Mouse (Mus musculus): ENCODE measurements around the gene Gm11172. TPM values are rescaled to one million over a fixed set of nuclear protein-coding genes. Genes with fewer than 3 reads are reported as not detected.
"Not testable (repeated sequence)": the region's sequence is repeated elsewhere in the genome, so short reads cannot be mapped to it uniquely, and the experiment has no call there.

Gene Gm11172
- polyA plus RNA-seq, 1 experiment, result not detected

GRCm38 (mm10) chr16:10790702-10791101, 22.0 kb upstream of the Gm11172 start, which contains the start of gene Prm3:
TSS of gene Prm3 (minus strand) at chr16:10790914.
- Histone ChIP-seq H3K4me1 (ENCODE audit: control insufficient read depth) (peaks cover 11% of the 10 kb centered on the region), H3K36me3 (ENCODE audit: control insufficient read depth) (no peaks in the 10 kb centered on the region), H3K27me3 (ENCODE audit: control insufficient read depth) (peaks cover 16% of the 10 kb centered on the region), H3K9me3 (ENCODE audit: control insufficient read depth, low read length) (no peaks in the 10 kb centered on the region), H3K4me3 (replicated peaks) (no peak within 1 kb of the TSS)
- TF ChIP-seq TAL1 (IDR thresholded peaks at IDR 0.05; ENCODE audit: low read length) (no peak), GATA1 (IDR thresholded peaks at IDR 0.05; ENCODE audit: low read length) (no peak)

- Histone ChIP-seq H3K4me1 (ENCODE audit: control insufficient read depth) (no peaks in the 10 kb centered on the region), H3K4me3 (replicated peaks) (no peak within 1 kb of the TSS), H3K27me3 (ENCODE audit: control insufficient read depth) (peaks cover 26% of the 10 kb centered on the region), H3K36me3 (ENCODE audit: control insufficient read depth) (no peaks in the 10 kb centered on the region), H3K9me3 (ENCODE audit: control insufficient read depth, low read length) (no peaks in the 10 kb centered on the region)
- TF ChIP-seq TAL1 (IDR thresholded peaks at IDR 0.05; ENCODE audit: low read length) (no peak), GATA1 (IDR thresholded peaks at IDR 0.05; ENCODE audit: low read length) (no peak)
Observed at GRCm38 (mm10) chr16:10796034-10796433, 16.7 kb upstream of the Gm11172 start, which contains the start of gene Prm2. TSS of gene Prm2 (minus strand) at chr16:10796134.

DNA sequence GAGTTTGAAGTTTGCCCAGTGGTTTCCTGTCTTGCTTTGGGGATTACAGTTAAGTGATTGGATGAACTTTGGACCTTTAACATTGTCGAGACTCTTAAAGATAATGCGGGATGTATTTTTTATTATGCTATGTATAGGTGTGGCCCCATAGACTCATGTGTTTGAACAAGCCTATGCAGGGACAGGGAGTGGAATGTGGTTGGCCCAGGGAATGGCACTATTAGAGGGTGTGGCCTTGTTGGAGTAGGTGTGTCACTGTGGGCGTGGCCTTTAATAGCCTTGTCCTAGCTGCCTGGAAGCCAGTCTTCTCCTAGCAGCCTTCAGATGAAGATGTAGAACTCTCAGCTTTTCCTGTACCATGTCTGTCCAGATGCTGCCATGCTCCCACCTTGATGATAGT, 10.3 kb upstream of the Gm11172 start:
- H3K4me3 ChIP-seq (replicated peaks); H3K4me1 ChIP-seq (ENCODE audit: control insufficient read depth); H3K36me3 ChIP-seq (ENCODE audit: control insufficient read depth); H3K27me3 ChIP-seq (ENCODE audit: control insufficient read depth); H3K9me3 ChIP-seq (ENCODE audit: control insufficient read depth, low read length): not testable (repeated sequence)

GRCm38 (mm10) chr16:10805789-10806527, 6.8 kb upstream of the Gm11172 start, which contains the start of gene Prm1:
TSS of gene Prm1 (minus strand) at chr16:10805839.
- Histone ChIP-seq H3K4me1 (ENCODE audit: control insufficient read depth) (peaks cover 1% of the 10 kb centered on the region; the same call in 1 of the 2 replicates), H3K36me3 (ENCODE audit: control insufficient read depth) (no peaks in the 10 kb centered on the region), H3K27me3 (ENCODE audit: control insufficient read depth) (peaks cover 3% of the 10 kb centered on the region), H3K9me3 (ENCODE audit: control insufficient read depth, low read length) (no peaks in the 10 kb centered on the region), H3K4me3 (replicated peaks) (no peak within 1 kb of the TSS)
- TF ChIP-seq GATA1 (IDR thresholded peaks at IDR 0.05; ENCODE audit: low read length), result no peak
- no peak for TF ChIP-seq TAL1 (IDR thresholded peaks at IDR 0.05; ENCODE audit: low read length)

DNA sequence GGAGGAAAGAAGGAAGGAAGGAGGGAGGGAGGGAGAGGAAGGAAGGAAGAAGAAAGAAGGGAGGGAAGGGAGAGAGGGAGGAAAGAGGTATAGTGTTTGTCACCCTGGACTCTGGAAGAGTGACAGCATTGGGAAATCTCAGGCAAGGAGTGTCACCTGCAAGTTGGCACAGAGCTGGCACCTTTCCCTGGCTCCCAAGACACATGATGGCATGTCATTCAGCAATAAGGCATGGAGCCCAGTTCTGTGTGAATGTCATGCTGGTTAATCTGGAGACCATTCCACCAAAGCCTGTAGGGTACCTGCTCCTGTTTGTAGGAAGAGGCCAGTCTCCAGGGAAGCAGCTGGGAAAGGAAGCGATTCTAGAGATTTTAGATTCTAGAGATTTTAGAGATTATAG, 2.3 kb upstream of the Gm11172 start:
- Histone ChIP-seq H3K4me1 (ENCODE audit: control insufficient read depth) (peaks cover 8% of the 10 kb centered on the region), H3K36me3 (ENCODE audit: control insufficient read depth) (no peaks in the 10 kb centered on the region), H3K4me3 (replicated peaks) (no peak overlapping the region), H3K27me3 (ENCODE audit: control insufficient read depth) (peaks cover 4% of the 10 kb centered on the region), H3K9me3 (ENCODE audit: control insufficient read depth, low read length) (no peaks in the 10 kb centered on the region)
- TF ChIP-seq TAL1 (IDR thresholded peaks at IDR 0.05; ENCODE audit: low read length) (no peak), GATA1 (IDR thresholded peaks at IDR 0.05; ENCODE audit: low read length) (no peak)

GRCm38 (mm10) chr16:10813726-10814125, 1.0 kb downstream of the Gm11172 start:
- Histone ChIP-seq H3K4me3 (replicated peaks) (no peak overlapping the region), H3K4me1 (ENCODE audit: control insufficient read depth) (peaks cover 8% of the 10 kb centered on the region), H3K27me3 (ENCODE audit: control insufficient read depth) (peaks cover 4% of the 10 kb centered on the region), H3K36me3 (ENCODE audit: control insufficient read depth) (no peaks in the 10 kb centered on the region), H3K9me3 (ENCODE audit: control insufficient read depth, low read length) (no peaks in the 10 kb centered on the region)
- TF ChIP-seq GATA1 (IDR thresholded peaks at IDR 0.05; ENCODE audit: low read length) (no peak), TAL1 (IDR thresholded peaks at IDR 0.05; ENCODE audit: low read length) (no peak)

DNA sequence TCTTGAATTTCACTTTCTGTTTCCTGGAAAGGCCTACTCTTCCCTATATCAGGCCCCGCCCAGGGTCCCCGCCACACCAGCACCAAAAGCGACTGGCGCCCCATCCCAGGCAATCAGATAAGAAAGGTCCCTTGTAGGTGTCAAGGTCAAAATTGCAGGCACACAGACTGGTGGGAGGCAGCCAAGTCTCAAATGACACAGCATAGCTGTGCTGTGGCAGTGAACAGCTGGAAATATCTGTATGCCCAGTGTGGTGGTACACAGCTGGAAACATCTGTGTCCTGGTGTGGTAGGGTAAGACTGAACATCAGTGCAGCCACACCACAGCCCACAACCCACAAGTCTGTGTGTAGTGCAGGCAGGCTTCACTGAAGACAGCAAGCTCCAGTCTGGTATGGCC, 2.1 kb downstream of the Gm11172 start:
- Histone ChIP-seq H3K36me3 (ENCODE audit: control insufficient read depth) (no peaks in the 10 kb centered on the region), H3K9me3 (ENCODE audit: control insufficient read depth, low read length) (no peaks in the 10 kb centered on the region), H3K4me3 (replicated peaks) (no peak overlapping the region), H3K27me3 (ENCODE audit: control insufficient read depth) (peaks cover 4% of the 10 kb centered on the region), H3K4me1 (ENCODE audit: control insufficient read depth) (peaks cover 8% of the 10 kb centered on the region)
- TF ChIP-seq TAL1 (IDR thresholded peaks at IDR 0.05; ENCODE audit: low read length), result no peak
- TF ChIP-seq GATA1 (IDR thresholded peaks at IDR 0.05; ENCODE audit: low read length), result peak; percentile 31; the same call in 1 of the 2 replicates

- TF ChIP-seq GATA1 (IDR thresholded peaks at IDR 0.05; ENCODE audit: low read length) (no peak), TAL1 (IDR thresholded peaks at IDR 0.05; ENCODE audit: low read length) (no peak)
- peaks cover 8% of the 10 kb centered on the region for H3K4me1 ChIP-seq (ENCODE audit: control insufficient read depth)
- no peak overlapping the region for H3K4me3 ChIP-seq (replicated peaks)
- no peaks in the 10 kb centered on the region for H3K36me3 ChIP-seq (ENCODE audit: control insufficient read depth)
- H3K27me3 ChIP-seq (ENCODE audit: control insufficient read depth), result no peaks in the 10 kb centered on the region
- no peaks in the 10 kb centered on the region for H3K9me3 ChIP-seq (ENCODE audit: control insufficient read depth, low read length)
Observed at GRCm38 (mm10) chr16:10818579-10819135, 5.9 kb downstream of the Gm11172 start.

- no peak overlapping the region for H3K4me3 ChIP-seq (replicated peaks)
- H3K4me1 ChIP-seq (ENCODE audit: control insufficient read depth), result peaks cover 2% of the 10 kb centered on the region
- H3K9me3 ChIP-seq (ENCODE audit: control insufficient read depth, low read length), result no peaks in the 10 kb centered on the region
- no peaks in the 10 kb centered on the region for H3K36me3 ChIP-seq (ENCODE audit: control insufficient read depth)
- TF ChIP-seq GATA1 (IDR thresholded peaks at IDR 0.05; ENCODE audit: low read length) (no peak), TAL1 (IDR thresholded peaks at IDR 0.05; ENCODE audit: low read length) (no peak)
- H3K27me3 ChIP-seq (ENCODE audit: control insufficient read depth), result no peaks in the 10 kb centered on the region
Observed at GRCm38 (mm10) chr16:10819966-10820365, 7.3 kb downstream of the Gm11172 start.
